Mouse (Mus musculus) hindbrain, embryonic 16.5 days (tissue): ENCODE measurements around the gene Asb7. TPM values are rescaled to one million over a fixed set of nuclear protein-coding genes. Genes with fewer than 3 reads are reported as not detected.

ENCODE experiments used
- ATAC-seq: fragments of 200-750 bp; cut with Nextera tagmentation; 2 replicates; pipeline ENCODE4 v1.8.0; 2017; ENCODE audit warnings: moderate TSS enrichment, moderate library complexity
- H3K27ac ChIP-seq: fragments of 300-500 bp; sonication (generic); 2 replicates; pipeline ENCODE4 v1.5.1; 2014; ENCODE audit warnings: low read depth, mild to moderate bottlenecking, control low read depth, low read length, moderate library complexity
- H3K27me3 ChIP-seq: fragments of 300-500 bp; sonication (generic); replicated peaks from 2 replicates; pipeline ENCODE4 v1.6.1; 2014; ENCODE audit warnings: low read length; ENCODE audit not compliant: control insufficient read depth, insufficient read depth
- H3K36me3 ChIP-seq: fragments of 300-500 bp; sonication (generic); 2 replicates; pipeline ENCODE4 v1.6.1; 2014; ENCODE audit warnings: mild to moderate bottlenecking, low read length, moderate library complexity, mixed read lengths; ENCODE audit not compliant: control insufficient read depth, insufficient read depth
- H3K4me1 ChIP-seq: fragments of 300-500 bp; sonication (generic); 2 replicates; pipeline ENCODE4 v1.6.1; 2014; ENCODE audit warnings: low read depth, low read length; ENCODE audit not compliant: control insufficient read depth, insufficient read depth
- H3K4me2 ChIP-seq: fragments of 300-500 bp; sonication (generic); 2 replicates; pipeline ENCODE4 v1.6.1; 2014; ENCODE audit warnings: mild to moderate bottlenecking, low read length, control low read depth, moderate library complexity
- H3K4me3 ChIP-seq: fragments of 300-500 bp; sonication (generic); 2 replicates; pipeline ENCODE4 v1.5.1; 2014; ENCODE audit warnings: mild to moderate bottlenecking, low read length, control low read depth, moderate library complexity
- H3K9ac ChIP-seq: fragments of 300-500 bp; sonication (generic); 2 replicates; pipeline ENCODE4 v1.6.1; 2014; ENCODE audit warnings: low read depth, mild to moderate bottlenecking, control low read depth, low read length, moderate library complexity
- H3K9me3 ChIP-seq: fragments of 300-500 bp; sonication (generic); 2 replicates; pipeline ENCODE4 v1.6.1; 2014; ENCODE audit warnings: mild to moderate bottlenecking, low read length, moderate library complexity; ENCODE audit not compliant: control insufficient read depth
- WGBS: fragments of 180-500 bp; shearing (Covaris S2); extraction: QIAGEN DNeasy Blood & Tissue Kit; methylation state at CpG from one replicate; pipeline ENCODE4 v1.1.7; 2014; 5-methylcytosine and 5-hydroxymethylcytosine counted together
- polyA plus RNA-seq: library from polyadenylated mRNA; unstranded; fragments of >200 nt; fragmentation: Nextera tagmentation; extraction: Ambion mirVana; gene quantifications from 2 replicates; pipeline ENCODE4 v1.2.1, GENCODE M21; 2015

The Asb7 gene
- polyA plus RNA-seq, result 13.7 and 13.9 TPM in 2 replicates

DNA sequence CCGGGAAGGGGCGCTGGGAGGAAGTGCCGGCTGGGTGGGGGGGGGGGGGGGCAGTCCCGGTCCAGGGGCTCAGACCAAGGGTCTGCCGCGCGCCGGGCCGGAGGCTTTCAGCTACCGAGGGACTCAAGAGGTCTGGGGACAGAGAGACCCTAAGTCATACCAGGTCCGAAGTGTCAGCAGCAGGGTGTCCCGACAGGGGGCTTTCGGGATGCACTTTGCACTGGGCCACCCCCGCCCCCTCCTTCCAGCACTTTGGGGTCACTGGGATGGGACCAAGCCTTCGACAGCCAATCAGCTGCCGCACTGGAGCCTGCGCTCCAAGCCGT lies at the start of gene Asb7:
Gene Asb7, minus strand, starts transcription at position 303 of the 326 bp plus-strand sequence.
- ATAC-seq, result no peak
- Histone ChIP-seq H3K4me2 (peak within 1 kb of the TSS; percentile 79), H3K4me3 (peak within 1 kb of the TSS; percentile 91), H3K27me3 (no peaks in the 10 kb centered on the region), H3K36me3 (no peaks in the 10 kb centered on the region; the same call in 1 of the 2 replicates), H3K27ac (peak within 1 kb of the TSS; percentile 98), H3K9me3 (no peaks in the 10 kb centered on the region), H3K9ac (peak within 1 kb of the TSS; percentile 93), H3K4me1 (peaks cover 14% of the 10 kb centered on the region)
- WGBS, result 1% methylated on average over 11 of the region's 18 CpGs

DNA sequence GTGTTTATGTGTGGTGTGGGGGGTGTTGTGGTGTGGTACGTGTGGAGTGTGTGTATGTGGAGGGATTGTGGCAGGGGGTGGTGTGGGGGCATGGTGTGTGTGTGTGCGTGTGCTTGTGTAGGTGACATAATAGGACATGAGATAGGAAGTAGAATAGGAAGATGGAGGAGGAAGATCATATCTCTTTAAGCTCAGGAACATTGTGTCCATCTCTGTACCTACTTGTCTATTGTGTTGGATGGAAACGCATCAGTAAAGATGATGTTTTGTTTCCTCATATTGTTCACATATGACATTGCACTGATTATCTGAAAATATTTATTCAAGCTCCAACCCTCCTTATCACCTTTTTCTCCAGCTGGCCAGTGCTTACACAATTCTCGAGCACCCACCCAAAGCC lies 48.0 kb upstream of the Asb7 start:
- no peaks in the 10 kb centered on the region for H3K9me3 ChIP-seq
- H3K9ac ChIP-seq, result no peak overlapping the region
- ATAC-seq, result no peak
- H3K27me3 ChIP-seq, result no peaks in the 10 kb centered on the region
- H3K27ac ChIP-seq, result no peak overlapping the region
- H3K4me2 ChIP-seq, result no peak overlapping the region
- WGBS, result 94% methylated on average over 4 of the region's 4 CpGs
- no peak overlapping the region for H3K4me3 ChIP-seq
- no peaks in the 10 kb centered on the region for H3K36me3 ChIP-seq
- H3K4me1 ChIP-seq, result no peaks in the 10 kb centered on the region

DNA sequence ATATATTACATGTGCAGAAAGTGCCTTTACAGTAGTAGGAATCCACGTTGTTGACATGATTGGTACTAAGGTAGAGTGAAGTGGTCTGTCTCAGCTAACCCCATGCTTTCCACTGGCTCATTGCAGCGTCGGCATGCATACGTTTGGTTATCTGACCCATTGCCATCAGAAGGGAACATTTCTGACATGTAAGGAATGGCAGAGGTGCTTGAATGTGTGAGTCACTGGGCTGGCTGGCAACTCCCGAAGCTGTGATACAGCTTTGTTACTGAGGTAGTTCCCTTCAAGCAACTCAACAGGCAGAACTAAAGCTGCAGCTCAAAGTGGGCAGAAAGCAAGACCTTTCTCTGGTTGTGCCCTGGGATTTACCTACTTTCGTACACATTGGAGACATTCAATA lies 45.6 kb upstream of the Asb7 start:
- no peaks in the 10 kb centered on the region for H3K27me3 ChIP-seq
- H3K9ac ChIP-seq, result no peak overlapping the region
- no peak overlapping the region for H3K27ac ChIP-seq
- H3K36me3 ChIP-seq, result no peaks in the 10 kb centered on the region
- H3K4me1 ChIP-seq, result no peaks in the 10 kb centered on the region
- ATAC-seq, result no peak
- H3K4me3 ChIP-seq, result no peak overlapping the region
- H3K4me2 ChIP-seq, result no peak overlapping the region
- 90% methylated on average over 6 of the region's 6 CpGs for WGBS
- H3K9me3 ChIP-seq, result no peaks in the 10 kb centered on the region

DNA sequence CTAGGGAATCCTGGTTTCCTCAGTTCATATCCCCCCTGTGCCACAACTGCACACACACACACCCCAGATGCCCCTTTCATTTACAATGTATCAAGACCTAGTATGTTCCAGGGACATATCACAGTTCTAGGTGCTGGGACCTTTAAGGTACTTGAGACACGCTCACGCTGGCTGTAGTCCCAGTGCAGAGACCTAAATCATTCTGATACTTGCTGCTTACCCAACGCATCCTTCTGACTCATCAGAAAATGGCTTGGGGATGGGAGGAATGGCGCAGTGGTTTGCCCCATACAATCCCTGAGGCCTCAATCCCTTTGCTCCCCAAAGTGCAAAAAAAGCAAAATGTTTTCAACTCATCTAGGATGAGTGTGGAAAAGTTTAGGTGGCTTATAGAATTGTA lies 45.1 kb upstream of the Asb7 start:
- Histone ChIP-seq H3K4me1 (no peaks in the 10 kb centered on the region), H3K27me3 (no peaks in the 10 kb centered on the region), H3K9ac (no peak overlapping the region), H3K4me2 (no peak overlapping the region), H3K9me3 (no peaks in the 10 kb centered on the region), H3K36me3 (no peaks in the 10 kb centered on the region), H3K4me3 (no peak overlapping the region), H3K27ac (no peak overlapping the region)
- 97% methylated on average over 4 of the region's 4 CpGs for WGBS
- ATAC-seq, result no peak

DNA sequence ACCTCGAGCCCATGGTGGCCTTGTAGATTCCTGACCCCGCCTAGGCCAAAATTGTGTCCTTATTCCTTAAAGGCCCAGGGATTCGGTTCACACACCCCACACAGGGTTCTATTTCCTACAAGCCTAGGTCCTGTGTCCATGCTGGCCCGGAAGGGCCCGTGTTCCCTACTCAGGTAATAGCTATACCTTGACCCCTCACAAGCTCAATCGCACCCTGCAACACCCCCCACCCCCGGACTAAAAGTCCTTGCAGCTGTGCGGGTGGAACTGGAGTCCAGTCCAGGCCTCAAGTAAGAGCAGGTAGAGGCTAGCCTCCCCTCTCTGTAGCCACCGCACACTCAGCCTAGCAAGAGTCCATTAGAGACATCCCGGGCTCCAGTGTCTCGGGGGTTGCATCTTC lies 44.5 kb upstream of the Asb7 start:
- Histone ChIP-seq H3K9me3 (no peaks in the 10 kb centered on the region), H3K27ac (no peak overlapping the region), H3K4me2 (no peak overlapping the region), H3K9ac (no peak overlapping the region), H3K36me3 (no peaks in the 10 kb centered on the region), H3K27me3 (no peaks in the 10 kb centered on the region), H3K4me1 (no peaks in the 10 kb centered on the region), H3K4me3 (no peak overlapping the region)
- ATAC-seq, result no peak
- WGBS, result 93% methylated on average over 11 of the region's 11 CpGs

DNA sequence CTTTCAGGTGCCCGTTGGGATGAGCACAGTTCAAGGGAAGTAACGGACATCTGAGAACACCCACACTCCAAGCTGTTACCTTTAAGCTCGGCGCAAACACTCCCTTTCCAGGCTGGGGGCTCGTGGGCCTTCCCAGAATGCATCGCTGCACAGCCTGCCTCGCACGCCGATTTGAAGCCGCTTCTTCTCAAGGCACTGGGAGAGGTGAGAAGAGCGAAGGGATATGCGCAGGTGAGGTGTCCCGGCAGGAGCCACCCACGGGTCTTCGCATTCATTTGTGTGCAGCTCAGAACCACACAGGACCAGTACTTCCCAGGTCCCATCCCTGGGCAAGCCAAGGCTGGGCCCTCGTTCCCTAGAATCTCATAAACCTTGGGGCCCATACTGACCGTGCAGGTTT lies 44.0 kb upstream of the Asb7 start:
- 96% methylated on average over 17 of the region's 17 CpGs for WGBS
- no peak for ATAC-seq
- no peak overlapping the region for H3K4me3 ChIP-seq
- no peaks in the 10 kb centered on the region for H3K27me3 ChIP-seq
- no peak overlapping the region for H3K9ac ChIP-seq
- no peaks in the 10 kb centered on the region for H3K4me1 ChIP-seq
- no peak overlapping the region for H3K27ac ChIP-seq
- H3K36me3 ChIP-seq, result no peaks in the 10 kb centered on the region
- no peaks in the 10 kb centered on the region for H3K9me3 ChIP-seq
- no peak overlapping the region for H3K4me2 ChIP-seq

DNA sequence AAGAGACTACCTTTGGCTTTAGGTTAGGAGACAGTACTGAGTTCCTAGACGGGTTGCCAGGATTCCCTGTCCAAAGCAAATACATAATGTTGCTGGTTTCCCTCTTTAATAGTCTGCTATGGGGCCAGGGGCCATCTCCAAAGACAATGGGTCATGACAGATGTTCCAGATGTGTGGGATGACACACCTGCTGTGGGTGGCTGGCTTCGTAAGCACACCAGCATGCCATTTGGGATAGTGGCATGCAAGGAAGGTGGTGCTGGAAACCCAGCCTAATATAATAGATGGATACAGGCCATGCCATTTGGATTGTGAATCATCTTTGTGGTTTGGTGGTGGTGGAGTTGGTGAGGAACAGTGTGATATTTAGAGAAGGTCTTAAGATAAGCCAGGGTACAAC lies 39.8 kb upstream of the Asb7 start:
- Histone ChIP-seq H3K4me1 (no peaks in the 10 kb centered on the region), H3K27ac (no peak overlapping the region), H3K4me3 (no peak overlapping the region), H3K27me3 (no peaks in the 10 kb centered on the region), H3K9me3 (no peaks in the 10 kb centered on the region), H3K4me2 (no peak overlapping the region), H3K36me3 (no peaks in the 10 kb centered on the region), H3K9ac (no peak overlapping the region)
- WGBS, result 83% methylated on average over 2 of the region's 2 CpGs
- no peak for ATAC-seq

DNA sequence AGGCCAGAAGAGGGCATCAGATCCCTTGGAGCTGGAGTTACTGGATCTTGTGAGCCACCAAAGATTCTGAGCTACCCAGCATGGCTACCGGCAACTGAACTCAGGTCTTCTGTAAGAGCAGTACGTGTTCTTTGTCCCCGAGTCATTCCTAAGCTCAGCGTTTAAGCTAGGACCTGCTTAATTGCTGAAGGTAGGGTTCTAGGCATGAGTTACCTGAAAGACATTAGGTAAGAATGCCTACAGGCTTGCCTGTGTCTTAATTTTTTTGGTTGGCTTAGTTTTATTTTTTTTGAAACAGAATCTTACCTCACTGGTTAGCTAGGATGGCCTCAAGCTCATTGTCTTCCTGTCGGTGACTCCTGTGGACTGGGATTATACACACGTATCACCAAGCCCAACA lies 38.7 kb upstream of the Asb7 start:
- ATAC-seq, result no peak
- H3K36me3 ChIP-seq, result no peaks in the 10 kb centered on the region
- H3K4me2 ChIP-seq, result no peak overlapping the region
- no peaks in the 10 kb centered on the region for H3K9me3 ChIP-seq
- H3K27ac ChIP-seq, result no peak overlapping the region
- no peak overlapping the region for H3K4me3 ChIP-seq
- no peaks in the 10 kb centered on the region for H3K27me3 ChIP-seq
- H3K4me1 ChIP-seq, result no peaks in the 10 kb centered on the region
- no peak overlapping the region for H3K9ac ChIP-seq
- WGBS, result 95% methylated on average over 6 of the region's 6 CpGs

DNA sequence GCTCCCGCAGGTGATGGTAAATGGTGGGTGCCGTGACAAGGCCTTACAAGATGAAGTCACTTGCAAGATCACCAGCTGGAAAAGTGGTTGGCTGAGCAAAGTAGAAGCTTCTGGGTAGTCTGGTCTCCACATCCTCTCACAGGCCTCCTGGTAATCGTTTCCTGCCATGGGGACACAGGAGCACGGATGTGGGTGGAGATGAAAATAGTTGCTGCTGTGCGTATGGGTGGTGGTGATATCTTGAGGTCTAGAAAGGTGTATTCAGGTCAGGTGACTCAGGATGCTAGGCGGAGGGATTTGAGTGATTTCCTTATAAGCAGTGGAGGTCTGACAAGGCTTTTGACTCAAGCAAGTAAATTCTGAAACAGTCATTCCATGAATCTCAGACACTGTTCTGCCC lies 35.6 kb upstream of the Asb7 start:
- 91% methylated on average over 6 of the region's 6 CpGs for whole genome bisulfite sequencing
- no peak overlapping the region for H3K9ac ChIP-seq
- no peaks in the 10 kb centered on the region for H3K4me1 ChIP-seq
- H3K9me3 ChIP-seq, result 0 out of 2 replicates have a peak, but pooled peaks cover 2% of the 10 kb centered on the region
- no peak overlapping the region for H3K27ac ChIP-seq
- H3K36me3 ChIP-seq, result no peaks in the 10 kb centered on the region; the same call in 1 of the 2 replicates
- no peak for ATAC-seq
- no peak overlapping the region for H3K4me2 ChIP-seq
- H3K27me3 ChIP-seq, result no peaks in the 10 kb centered on the region
- no peak overlapping the region for H3K4me3 ChIP-seq

DNA sequence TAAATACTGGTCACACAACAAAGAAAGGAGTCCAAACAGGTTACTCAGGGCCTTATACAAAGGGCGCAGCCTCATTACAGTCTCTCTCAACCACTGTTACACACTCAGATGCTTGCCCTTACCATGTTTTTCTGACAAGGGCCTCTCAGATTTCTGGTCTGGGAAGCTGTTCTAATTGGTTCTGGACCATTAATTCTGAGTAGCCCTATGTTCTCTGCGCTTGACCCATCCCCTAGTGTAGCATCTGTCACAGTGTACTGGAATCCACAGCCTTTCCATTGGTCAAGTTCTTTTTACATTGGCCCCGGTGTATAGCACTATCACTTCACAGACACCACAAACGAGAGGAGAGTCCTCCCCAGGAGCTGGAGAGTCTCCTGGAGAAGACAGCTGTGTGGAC lies 35.1 kb upstream of the Asb7 start:
- no peak overlapping the region for H3K9ac ChIP-seq
- no peaks in the 10 kb centered on the region; the same call in 1 of the 2 replicates for H3K36me3 ChIP-seq
- no peak for ATAC-seq
- H3K9me3 ChIP-seq, result 0 out of 2 replicates have a peak, but pooled peaks cover 2% of the 10 kb centered on the region
- no peak overlapping the region for H3K27ac ChIP-seq
- 73% methylated on average over 4 of the region's 4 CpGs for WGBS
- H3K4me3 ChIP-seq, result no peak overlapping the region
- no peaks in the 10 kb centered on the region for H3K27me3 ChIP-seq
- no peaks in the 10 kb centered on the region for H3K4me1 ChIP-seq
- H3K4me2 ChIP-seq, result no peak overlapping the region
